ENCODE assay signal across 21 mouse cellular contexts in the genomic region with DNA sequence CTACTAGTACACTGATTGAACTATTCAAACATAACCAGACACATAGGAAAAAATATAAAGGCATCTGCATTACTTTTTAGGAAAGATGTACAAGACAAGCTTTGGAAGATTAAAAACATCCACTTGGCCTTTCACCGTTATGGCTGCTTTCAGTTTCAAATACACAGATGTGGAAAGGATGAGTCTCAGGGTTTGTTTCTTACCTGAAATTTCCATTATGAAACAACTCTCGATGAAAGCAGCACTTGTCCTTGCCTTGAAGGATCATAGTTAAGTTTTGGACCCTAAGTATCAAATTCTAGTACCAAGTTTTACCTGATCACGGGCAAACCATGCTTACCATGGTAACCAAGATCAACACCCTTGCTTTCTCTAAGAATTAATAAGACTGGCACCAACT. TPM values are rescaled to one million over a fixed set of nuclear protein-coding genes. Genes with fewer than 3 reads are reported as not detected.
A peak's percentile ranks its signal among the peaks of the same experiment; 100 is the strongest.
DNase-seq lines count a peak whose midpoint lies in the region; ATAC-seq and TF ChIP-seq lines count a peak whose summit lies in the region.
"Had no signal": no experiment of that assay in that cellular context is flagged by ENCODE, and none has a peak within 500 bp of the region (broad histone marks: within the 10 kb centered on the region; RNA-seq: fewer than 3 reads in every experiment).

No protein-coding gene starts in this region.

- H3K9ac ChIP-seq in stomach, embryonic 16.5 days (ENCODE audit: low read length) = no peak overlapping the region
- H3K9ac ChIP-seq in stomach, postnatal 0 days (ENCODE audit: low read length) = no peak overlapping the region
- H3K9ac ChIP-seq: forebrain, embryonic 13.5 days; hindbrain, embryonic 12.5 days; intestine, embryonic 15.5 days had no signal

- H3K4me1 ChIP-seq in stomach, embryonic 16.5 days (ENCODE audit: control insufficient read depth, insufficient read depth, low read length) = peaks cover 17% of the 10 kb centered on the region
- no peaks in the 10 kb centered on the region for H3K4me1 ChIP-seq in stomach, postnatal 0 days (replicated peaks; ENCODE audit: control insufficient read depth, insufficient read depth)

- H3K4me3 ChIP-seq in stomach, embryonic 16.5 days (replicated peaks; ENCODE audit: low read length) = no peak overlapping the region
- H3K4me3 ChIP-seq in stomach, postnatal 0 days (ENCODE audit: low read depth, low read length) = no peak overlapping the region
- H3K4me3 ChIP-seq: embryonic facial prominence, embryonic 10.5 days; forebrain, embryonic 13.5 days; heart, embryonic 10.5 days; hindbrain, embryonic 12.5 days; intestine, embryonic 15.5 days had no signal

- H3K27me3 ChIP-seq in stomach, embryonic 16.5 days (ENCODE audit: control insufficient read depth, insufficient read depth, low read length) = no peaks in the 10 kb centered on the region
- H3K27me3 ChIP-seq in stomach, postnatal 0 days (ENCODE audit: control insufficient read depth, insufficient read depth, low read length) = no peaks in the 10 kb centered on the region
- H3K27me3 ChIP-seq: forebrain, embryonic 13.5 days; hindbrain, embryonic 12.5 days; intestine, embryonic 15.5 days had no signal

- H3K4me2 ChIP-seq in stomach, embryonic 16.5 days (ENCODE audit: low read depth, low read length) = 0 out of 2 replicates have a peak overlapping the region, but pooled peaks have one; percentile 7
- H3K4me2 ChIP-seq in stomach, postnatal 0 days (replicated peaks; ENCODE audit: low read depth) = no peak overlapping the region
- H3K4me2 ChIP-seq: forebrain, embryonic 13.5 days; hindbrain, embryonic 12.5 days; intestine, embryonic 15.5 days had no signal

- ATAC-seq in stomach, embryonic 16.5 days (ENCODE audit: insufficient read depth, low FRiP score) = no peak
- ATAC-seq in stomach, postnatal 0 days (ENCODE audit: low FRiP score, low TSS enrichment) = no peak
- peak; percentile 11 for ATAC-seq in CD4-positive, CD25-positive, alpha-beta regulatory T cell, adult 4 months
- ATAC-seq in inflammation-experienced regulatory T-cells, adult 6 months = peak; percentile 16
- ATAC-seq: forebrain, embryonic 13.5 days; hindbrain, embryonic 16.5 days; intestine, embryonic 15.5 days had no signal

- no peak for TF ChIP-seq CTCF in stomach, postnatal 0 days (IDR thresholded peaks at IDR 0.05; ENCODE audit: low read depth)

- H3K27ac ChIP-seq in stomach, embryonic 16.5 days (ENCODE audit: low read length) = no peak overlapping the region
- H3K27ac ChIP-seq in stomach, postnatal 0 days (replicated peaks) = no peak overlapping the region
- H3K27ac ChIP-seq: embryonic facial prominence, embryonic 10.5 days; forebrain, embryonic 13.5 days; heart, embryonic 10.5 days; hindbrain, embryonic 12.5 days; intestine, embryonic 15.5 days had no signal

- peaks cover 6% of the 10 kb centered on the region for H3K9me3 ChIP-seq in stomach, embryonic 16.5 days (replicated peaks; ENCODE audit: control insufficient read depth, low read length)
- peaks cover 6% of the 10 kb centered on the region for H3K9me3 ChIP-seq in stomach, postnatal 0 days (ENCODE audit: control insufficient read depth, low read length)
- H3K9me3 ChIP-seq: heart, embryonic 10.5 days; intestine, embryonic 15.5 days had no signal

- peaks cover 4% of the 10 kb centered on the region; the same call in 1 of the 2 replicates for H3K36me3 ChIP-seq in stomach, embryonic 16.5 days (ENCODE audit: control insufficient read depth, insufficient read depth, low read length)
- no peaks in the 10 kb centered on the region for H3K36me3 ChIP-seq in stomach, postnatal 0 days (ENCODE audit: control insufficient read depth, insufficient read depth, low read length)
- H3K36me3 ChIP-seq: hindbrain, embryonic 12.5 days; intestine, embryonic 15.5 days had no signal

- TF ChIP-seq EP300 in stomach, postnatal 0 days (optimal IDR thresholded peaks at IDR 0.05) = no peak

- DNase-seq in stomach, postnatal 0 days (ENCODE audit: low spot score) = no peak
- DNase-seq in lung, postnatal 36 days = no peak
- DNase-seq in layer of hippocampus, postnatal 25 days (ENCODE audit: extremely low spot score in 1 of 2, low spot score in 1 of 2) = no peak
- DNase-seq in layer of hippocampus, adult 8-10 months (ENCODE audit: low spot score in 2 of 2) = no peak
- DNase-seq: adrenal gland, adult 2 months; adrenal gland, postnatal 25 days; B cell, adult 2 months; cerebellum, adult 2 months; cerebellum, postnatal 10 days; heart, adult 18-20 months; heart, postnatal 10 days; heart, postnatal 4 days had no signal

- 82% methylated on average over 3 of the region's 3 CpGs for WGBS in stomach, embryonic 16.5 days
- WGBS in stomach, postnatal 0 days = 88% methylated on average over 3 of the region's 3 CpGs

RNA-seq across cellular contexts. Expression of gene Adss, which starts 3.5 kb away (rescaled TPM):
- 54.7 and 56.2 TPM in 2 replicates for polyA plus RNA-seq in stomach, embryonic 16.5 days (2015; fragmentation: Nextera tagmentation; extraction: Ambion mirVana)
- 32.0 and 32.4 TPM in 2 replicates for polyA plus RNA-seq in stomach, postnatal 0 days (2015; fragmentation: Nextera tagmentation; extraction: Ambion mirVana)
- polyA plus RNA-seq in CD4-positive, CD25-positive, alpha-beta regulatory T cell, adult 4 months (2017; shearing (Covaris generic)) = 10 to 100 TPM; 44.5 to 54.9 TPM
- polyA plus RNA-seq in inflammation-experienced regulatory T-cells, adult 6 months (2017; shearing (Covaris generic)) = 10 to 100 TPM; 55.6 to 64.6 (median 58.8) TPM
- total RNA-seq in layer of hippocampus, postnatal 25 days (2021) = 10 to 100 TPM; 68.6 to 69.1 TPM
- 10 to 100 TPM; 70.5 to 76.4 (median 73.2) TPM for total RNA-seq in layer of hippocampus, adult 8-10 months (2022)

Comparison
In these comparisons a context has a peak if more than half of its experiments do, and no peak if none do; other contexts are left out.
1. ATAC-seq: peak in CD4-positive, CD25-positive, alpha-beta regulatory T cell, adult 4 months (single experiment) and inflammation-experienced regulatory T-cells, adult 6 months (single experiment); none in stomach, embryonic 16.5 days (single experiment) and stomach, postnatal 0 days (single experiment).